Mouse (Mus musculus) erythroid progenitor cell, adult 5-6 weeks (primary cell): ENCODE data around the gene Rcor2. TPM values are rescaled to one million over a fixed set of nuclear protein-coding genes. Genes with fewer than 3 reads are reported as not detected.

Experiments
- ATAC-seq: replicated peaks from 2 replicates; pipeline ENCODE4 v1.8.0; 2016; ENCODE audit warnings: moderate number of reproducible peaks, mild to moderate bottlenecking, moderate TSS enrichment, inconsistent platforms; ENCODE audit not compliant: poor library complexity, low FRiP score, severe bottlenecking
- total RNA-seq, 2 experiments: library from RNA; stranded (forward) in 1 of 2; stranded (reverse) in 1 of 2; fragments of 150-400 nt in 1 of 2; fragments of 186-747, 209-891 nt in 1 of 2; gene quantifications; 2 replicates each; pipeline versions ENCODE4 v1.2.3 to v1.2.4; 2015 to 2017; ENCODE audit warnings: low replicate concordance in 2 of 2

Rcor2 gene
- total RNA-seq (2015; ENCODE audit: low replicate concordance) (2.2 TPM in 1 of 2 replicates, not detected in the other), total RNA-seq (2017; ENCODE audit: low replicate concordance) (0.53 TPM in 1 of 2 replicates, not detected in the other)

- no peak for ATAC-seq
These were observed at the start of gene Rcor2 for GRCm38 (mm10) chr19:7267091-7267741. TSS of gene Rcor2 (plus strand) at chr19:7267325.

GRCm38 (mm10) chr19:7217926-7218267, 49.2 kb upstream of the Rcor2 start:
- peak; percentile 62 for ATAC-seq

GRCm38 (mm10) chr19:7218753-7219152, 48.4 kb upstream of the Rcor2 start:
- ATAC-seq = no peak

DNA sequence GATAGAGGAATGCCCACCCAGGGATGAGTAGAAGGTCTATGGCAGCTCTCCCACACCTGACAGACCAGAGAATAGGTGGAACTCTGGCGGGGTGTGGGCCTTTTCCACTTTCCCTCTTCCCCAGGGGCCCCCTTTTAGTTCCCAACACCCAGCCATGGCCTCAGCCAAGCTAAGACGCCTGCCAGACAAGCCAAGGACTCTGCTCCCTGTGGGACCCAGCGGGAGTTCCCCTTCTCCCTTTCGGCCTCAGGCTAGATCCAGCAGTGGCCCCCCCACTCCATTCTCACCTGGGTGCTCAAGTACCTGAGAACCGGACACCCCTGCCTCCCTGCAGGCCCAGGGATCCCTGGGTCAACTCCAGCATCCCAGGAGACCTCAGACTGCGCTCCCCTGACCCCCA, 44.9 kb upstream of the Rcor2 start:
- no peak for ATAC-seq

- no peak for ATAC-seq
These were observed 43.6 kb upstream of the Rcor2 start for GRCm38 (mm10) chr19:7223488-7223887.

DNA sequence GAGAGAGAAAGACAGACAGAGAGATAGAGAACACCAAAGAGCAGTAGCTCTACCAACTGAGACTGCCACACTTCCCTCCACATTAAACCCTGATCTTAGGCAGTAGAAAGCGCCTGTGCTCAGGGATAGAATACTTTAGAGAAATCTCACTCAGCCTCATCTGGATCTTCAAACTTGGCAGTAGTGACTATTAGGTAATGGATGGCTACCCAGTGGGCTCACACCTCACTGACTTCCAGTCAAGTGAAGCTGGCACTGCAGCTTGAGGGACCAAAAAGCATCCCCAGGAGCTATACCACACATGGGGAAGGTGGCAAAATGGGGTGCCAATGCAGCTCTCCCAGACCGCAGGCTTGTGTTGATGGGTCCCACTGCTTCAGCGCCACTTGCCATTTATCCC, 42.9 kb upstream of the Rcor2 start:
- ATAC-seq = no peak

GRCm38 (mm10) chr19:7225096-7225690, 41.9 kb upstream of the Rcor2 start:
- no peak for ATAC-seq

GRCm38 (mm10) chr19:7226511-7226914, 40.6 kb upstream of the Rcor2 start:
- no peak for ATAC-seq

GRCm38 (mm10) chr19:7234537-7235221, 32.4 kb upstream of the Rcor2 start:
- ATAC-seq = peak; percentile 73

DNA sequence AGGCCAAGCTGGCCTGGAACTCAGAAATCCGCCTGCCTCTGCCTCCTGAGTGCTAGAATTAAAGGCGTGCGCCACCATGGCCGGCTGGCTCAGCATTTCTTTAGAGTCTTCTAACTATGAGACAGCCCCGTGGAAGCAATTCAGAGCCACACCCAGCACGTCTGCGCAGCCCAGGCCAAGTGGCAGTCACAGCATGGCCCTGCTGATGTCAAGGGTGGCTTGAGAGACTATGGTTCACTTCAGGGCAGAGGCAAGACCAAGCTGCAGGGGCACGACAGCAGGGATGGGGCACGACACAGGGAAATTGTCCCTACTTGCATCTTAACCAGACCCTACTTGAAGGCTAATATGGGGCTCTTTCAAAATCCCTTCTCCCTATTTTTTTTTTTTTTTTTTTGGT, 31.7 kb upstream of the Rcor2 start:
- ATAC-seq = no peak

- no peak for ATAC-seq
These were observed 31.1 kb upstream of the Rcor2 start for GRCm38 (mm10) chr19:7236011-7236410.

DNA sequence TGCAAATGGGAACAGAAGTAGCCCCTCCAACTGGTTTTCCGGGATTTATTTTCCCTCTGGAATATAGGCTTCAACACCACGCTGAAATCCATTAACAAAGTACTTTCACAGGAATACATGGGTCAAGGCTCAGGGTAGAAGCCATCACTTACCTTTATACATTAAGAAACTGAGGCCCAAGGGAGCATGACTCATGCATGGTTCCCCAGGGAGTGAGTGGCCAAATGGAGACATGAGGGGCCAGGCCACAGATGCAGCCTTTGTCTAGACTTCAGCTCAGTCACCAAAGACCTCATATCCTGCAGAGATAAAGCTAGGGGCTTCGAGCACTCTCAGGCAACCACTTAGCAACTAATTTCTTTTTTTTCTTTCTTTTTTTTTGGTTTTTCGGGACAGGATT, 30.4 kb upstream of the Rcor2 start:
- ATAC-seq = no peak

- no peak for ATAC-seq
These were observed 27.6 kb upstream of the Rcor2 start for GRCm38 (mm10) chr19:7239574-7239973.

DNA sequence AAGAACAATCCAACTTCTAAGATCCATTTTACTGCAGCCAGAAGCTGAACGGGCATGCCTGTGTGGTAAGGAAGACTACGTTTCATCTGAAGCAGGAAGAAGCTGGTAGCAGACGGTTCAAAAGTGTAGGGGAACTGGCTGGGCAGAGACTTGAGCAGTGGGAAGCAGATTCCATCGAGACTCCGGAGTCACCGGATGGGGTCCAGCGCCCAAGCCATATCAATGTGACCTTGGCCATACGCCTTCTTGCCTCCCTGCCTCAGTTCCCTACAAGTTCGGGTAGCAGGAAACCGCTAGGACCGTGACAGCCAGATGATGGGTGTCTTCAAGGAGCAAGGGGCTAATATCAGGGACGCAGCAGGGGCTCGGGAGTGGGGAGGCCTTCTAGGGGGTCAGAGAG, 26.8 kb upstream of the Rcor2 start:
- peak; percentile 26 for ATAC-seq

DNA sequence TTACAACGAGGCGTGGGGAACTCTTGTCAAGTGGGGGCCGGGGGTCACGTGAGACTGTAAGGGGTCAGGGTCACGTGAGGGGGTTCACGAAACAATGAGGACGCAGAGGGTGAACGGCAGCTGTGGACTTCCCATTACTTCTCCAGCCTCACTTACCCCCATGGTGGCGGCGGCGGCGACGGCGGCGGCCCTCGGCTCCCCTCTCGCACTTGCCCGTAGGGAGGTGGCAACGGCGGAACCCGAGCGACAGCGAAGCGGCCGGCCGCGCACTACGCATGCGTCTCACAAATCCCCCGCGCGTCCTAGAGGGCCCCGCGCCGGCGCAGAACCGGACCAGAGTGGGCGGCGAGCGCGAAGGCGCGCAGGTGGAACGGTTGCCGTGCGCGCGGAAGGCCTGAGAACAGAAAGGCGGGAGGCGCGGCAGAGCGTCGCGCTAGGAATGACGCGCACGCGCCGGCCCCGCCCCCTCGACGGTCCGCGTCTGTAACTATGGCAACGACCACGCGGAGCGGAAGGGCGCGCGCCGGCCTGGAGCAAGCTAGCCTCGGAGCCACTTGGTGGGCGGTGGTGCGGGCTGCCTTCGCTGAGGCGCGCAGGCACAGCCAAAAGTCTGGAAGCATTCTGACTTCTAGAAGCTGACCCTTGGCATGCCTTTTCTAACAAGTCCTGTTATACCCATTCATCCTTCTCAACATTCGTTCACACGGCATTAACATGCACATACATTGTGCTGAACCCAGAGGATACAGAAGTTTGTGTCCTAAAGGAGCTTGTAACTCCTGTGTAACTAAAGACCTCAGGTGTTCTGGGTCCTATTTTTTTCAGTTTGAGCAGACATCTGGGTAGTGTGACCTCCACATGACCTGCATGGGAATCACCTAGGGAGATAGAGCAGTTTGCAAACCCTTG, 26.1 kb upstream of the Rcor2 start, which contains the start of gene Naa40:
TSS of gene Naa40 (minus strand) at position 402 of the 909 bp plus-strand sequence.
- ATAC-seq = peak; percentile 96

DNA sequence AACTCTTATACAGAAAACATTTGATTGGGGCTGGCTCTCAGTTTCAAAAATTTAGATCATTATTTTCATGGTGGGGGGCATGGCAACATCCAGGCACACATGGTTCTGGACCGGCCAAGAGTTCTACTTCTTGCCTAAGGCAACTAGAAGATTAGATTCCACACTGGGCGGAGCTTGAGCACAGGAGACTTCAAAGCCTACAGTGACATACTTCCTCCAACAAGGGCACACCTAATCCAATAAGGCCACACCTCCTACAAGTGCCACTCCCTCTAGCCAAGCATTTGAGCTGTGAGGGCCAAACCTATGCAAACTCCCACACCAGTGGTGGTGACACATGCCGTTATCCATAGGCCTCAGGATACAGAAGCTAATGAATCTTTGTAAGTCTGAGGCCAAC, 21.1 kb upstream of the Rcor2 start:
- ATAC-seq = 0 out of 2 replicates have a peak, but pooled peaks have one; percentile 35

DNA sequence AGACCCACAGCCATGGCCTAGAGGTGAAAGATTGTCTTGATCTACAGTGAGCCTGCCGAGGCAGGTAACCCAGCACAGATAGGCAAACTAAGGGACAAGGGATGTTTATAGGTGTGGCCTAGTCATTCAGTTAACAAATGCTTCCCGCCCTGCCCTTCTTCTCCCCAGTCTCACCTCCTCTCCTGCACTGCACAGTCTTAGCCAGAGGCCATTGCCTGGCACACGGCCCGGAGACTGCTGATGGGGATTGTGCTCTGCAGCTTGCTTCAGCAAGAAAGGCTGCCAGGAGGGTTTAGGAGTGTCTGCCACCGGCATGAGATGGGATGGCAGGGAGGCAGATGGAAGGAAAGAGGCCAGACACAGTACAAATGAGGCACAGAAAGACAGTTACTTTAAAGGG, 9.2 kb upstream of the Rcor2 start:
- no peak for ATAC-seq

DNA sequence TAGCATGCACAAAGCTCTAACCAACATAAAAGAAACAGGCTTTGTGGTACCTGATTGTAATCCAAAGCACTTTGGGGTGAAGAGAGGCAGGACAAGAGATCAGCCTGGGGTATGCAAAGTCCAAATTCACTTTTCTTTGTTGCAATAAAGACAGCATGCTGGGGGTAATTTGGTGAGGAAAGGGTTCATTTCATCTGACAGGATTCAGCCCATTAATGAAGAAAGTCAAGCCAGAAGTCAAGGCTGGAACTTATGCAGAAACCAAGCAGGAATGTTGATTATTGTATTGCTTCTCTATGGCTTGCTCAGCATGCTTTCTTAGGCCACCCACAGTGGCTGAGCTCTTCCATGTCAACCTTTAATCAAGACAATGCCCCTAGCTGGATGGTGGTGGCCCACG, 5.6 kb upstream of the Rcor2 start:
- no peak for ATAC-seq

- ATAC-seq = no peak
These were observed 5.2 kb upstream of the Rcor2 start for GRCm38 (mm10) chr19:7261964-7262363.

DNA sequence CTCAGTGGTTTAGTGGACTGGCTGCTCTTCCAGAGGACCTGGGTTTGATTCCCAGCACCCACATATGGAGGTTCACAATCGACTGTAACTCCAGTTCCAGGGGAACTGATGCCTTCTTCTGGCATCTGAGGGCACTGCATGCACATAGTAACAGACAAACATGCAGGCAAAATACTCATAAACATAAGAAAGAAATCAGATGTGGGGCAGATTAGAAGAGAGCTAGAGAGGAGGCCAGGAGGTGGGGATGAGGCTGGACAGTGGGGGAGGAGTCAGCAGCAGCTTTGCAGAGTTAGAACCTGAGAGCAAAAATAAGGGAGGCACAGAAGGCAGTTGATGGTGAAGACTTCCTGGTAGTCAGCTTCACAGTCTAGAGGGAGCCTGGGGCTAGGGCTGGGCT, 4.5 kb upstream of the Rcor2 start:
- no peak for ATAC-seq
